Mouse (Mus musculus): Measurements from ENCODE around the gene Lasp1.

Lasp1 gene

DNA sequence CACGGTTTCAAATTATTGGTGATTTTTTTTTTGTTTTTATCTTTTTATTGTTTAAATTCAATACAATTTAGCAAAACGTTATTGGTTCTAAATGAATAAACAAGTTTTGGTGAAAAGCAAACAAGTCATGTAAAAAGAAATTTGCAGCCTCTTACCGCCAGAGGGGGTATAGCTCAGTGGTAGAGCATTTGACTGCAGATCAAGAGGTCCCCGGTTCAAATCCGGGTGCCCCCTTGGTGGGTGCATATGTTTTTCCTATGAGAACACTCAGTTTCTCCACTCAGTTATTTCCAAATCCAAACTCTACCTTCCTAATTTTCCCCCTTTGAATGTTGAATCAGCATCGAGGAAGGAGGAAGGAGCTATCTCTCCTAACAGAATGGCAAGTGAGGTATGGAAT lies 1.9 kb upstream of the Lasp1 start:
- no peak for DNase-seq (ENCODE audit: low read depth, low spot score)

DNA sequence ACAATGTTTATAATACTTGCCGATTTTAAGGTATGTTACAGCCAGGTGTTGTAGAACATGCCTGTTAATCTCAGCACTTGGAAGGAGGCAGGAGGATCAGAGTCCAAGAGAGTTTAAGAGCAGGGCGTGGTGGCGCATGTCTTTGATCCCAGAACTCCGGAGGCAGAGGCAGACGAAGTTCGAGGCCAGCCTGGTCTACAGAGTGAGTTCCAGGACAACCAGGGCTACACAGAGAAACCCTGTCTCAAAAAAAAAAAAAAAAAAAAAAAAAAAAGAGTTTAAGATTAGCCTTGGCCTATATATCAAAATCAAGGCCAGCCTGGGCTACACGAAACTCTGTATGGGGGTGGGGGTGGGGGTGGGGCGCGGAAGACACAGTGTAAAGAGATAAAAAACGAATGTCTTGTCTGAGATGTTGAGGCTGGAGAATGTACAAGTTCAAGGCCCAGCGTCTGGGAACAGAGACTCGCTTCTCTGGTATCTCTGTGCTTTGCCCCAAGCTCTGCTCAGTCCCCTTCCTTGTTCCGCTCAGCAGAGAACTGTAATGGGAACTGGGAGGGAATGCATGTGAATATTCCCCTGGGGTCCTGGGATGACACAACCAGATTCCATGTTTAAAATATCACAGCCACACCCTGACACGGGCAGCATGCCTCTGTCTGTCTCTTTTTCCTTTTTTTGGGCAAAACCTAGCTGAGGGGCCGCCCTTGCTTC lies 1.3 kb upstream of the Lasp1 start:
- DNase-seq (ENCODE audit: low read depth, low spot score), result no peak

GRCm38 (mm10) chr11:97798083-97798435 lies 741 bp upstream of the Lasp1 start:
- DNase-seq (ENCODE audit: low read depth, low spot score), result no peak

- DNase-seq (ENCODE audit: low read depth, low spot score), result peak; percentile 71
Measured at GRCm38 (mm10) chr11:97799146-97799993, 570 bp downstream of the Lasp1 start.

- DNase-seq (ENCODE audit: low read depth, low spot score), result no peak
Measured at GRCm38 (mm10) chr11:97799994-97800690, 1.3 kb downstream of the Lasp1 start.

DNA sequence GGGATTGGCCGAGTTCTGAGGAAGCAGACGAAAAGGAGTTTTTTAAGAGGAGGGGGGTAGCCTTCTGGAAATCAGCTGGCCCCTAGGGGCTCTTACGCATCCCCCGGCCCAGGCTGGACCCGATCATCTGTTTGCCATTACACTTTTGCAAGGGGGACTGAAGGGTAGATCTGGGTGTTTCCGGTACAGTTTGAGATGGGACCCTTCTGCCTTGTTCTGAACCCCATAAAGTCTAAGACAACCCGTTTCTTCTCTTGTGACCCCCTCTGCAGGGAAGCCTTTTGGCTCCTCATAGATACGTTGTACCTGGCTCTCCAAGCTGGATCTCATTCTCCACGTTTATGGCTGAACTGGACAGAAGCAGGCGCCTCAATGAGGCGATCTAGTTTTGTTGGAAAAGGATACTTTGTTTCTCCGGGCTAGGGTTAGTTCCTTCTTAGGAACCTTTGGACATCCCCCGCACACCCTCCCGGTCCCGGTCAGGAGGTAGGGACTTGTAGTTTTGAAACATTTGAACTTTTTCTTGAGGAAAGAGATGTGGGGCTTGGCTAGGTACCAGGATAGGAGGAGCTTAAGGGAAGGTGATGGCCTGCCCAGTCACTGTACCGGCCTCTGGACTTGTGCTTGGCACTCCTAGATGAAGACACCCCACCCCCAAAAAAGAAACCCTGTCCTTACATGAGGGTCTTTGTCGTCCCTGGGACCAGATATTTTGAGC lies 2.0 kb downstream of the Lasp1 start:
- no peak for DNase-seq (ENCODE audit: low read depth, low spot score)

DNA sequence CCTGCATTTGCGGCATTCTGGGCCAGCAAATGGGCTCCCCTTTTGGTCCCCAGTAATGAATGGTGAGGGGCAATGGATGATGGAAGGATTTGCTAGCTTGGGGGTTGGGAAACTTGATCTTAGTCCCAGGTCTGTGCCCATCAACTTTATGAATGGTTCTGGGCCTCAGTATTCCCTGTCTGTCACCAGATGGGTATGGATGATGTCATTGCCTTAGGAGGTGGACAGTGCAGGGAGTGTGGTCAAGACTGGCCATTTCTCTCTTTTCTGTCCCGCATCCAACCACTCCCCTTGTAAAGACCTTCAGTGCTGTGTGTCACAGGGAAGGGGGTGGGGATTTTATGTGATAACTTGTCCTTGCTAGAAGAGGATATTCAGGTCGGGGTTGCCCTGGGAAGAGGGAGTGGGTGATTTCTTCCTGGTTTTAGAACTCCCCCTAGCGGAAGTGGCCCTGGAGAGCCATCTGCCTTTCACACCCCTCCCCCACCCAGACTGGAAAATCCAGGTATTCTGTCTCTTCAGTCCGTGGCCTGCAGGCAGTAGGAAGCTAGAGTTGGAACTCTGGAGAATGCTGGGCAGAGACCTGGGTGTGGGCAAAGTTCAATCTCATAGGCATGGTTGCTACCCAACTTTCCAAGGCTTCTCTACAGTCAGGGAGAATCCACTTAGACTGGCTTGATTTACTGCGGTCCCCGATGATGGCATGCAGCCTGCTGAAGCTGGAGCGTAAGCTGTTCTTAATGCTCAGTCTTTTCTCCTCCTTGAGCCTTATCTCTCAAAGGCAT lies 2.8 kb downstream of the Lasp1 start:
- DNase-seq (ENCODE audit: low read depth, low spot score), result no peak

DNA sequence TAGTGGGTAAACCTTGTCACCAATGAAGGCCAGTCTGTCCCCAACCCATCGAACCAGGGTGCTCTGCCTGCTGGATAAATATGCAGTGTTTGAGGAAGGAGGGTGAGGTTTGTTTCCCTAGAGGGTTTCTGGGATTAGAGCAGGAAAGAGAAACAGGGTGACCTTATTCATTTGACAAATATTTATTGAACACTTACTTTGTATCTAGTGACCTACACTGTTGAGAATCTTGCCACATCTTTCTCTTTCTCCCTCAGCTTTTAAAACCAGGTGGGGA lies 3.3 kb downstream of the Lasp1 start:
- no peak for DNase-seq (ENCODE audit: low read depth, low spot score)

DNA sequence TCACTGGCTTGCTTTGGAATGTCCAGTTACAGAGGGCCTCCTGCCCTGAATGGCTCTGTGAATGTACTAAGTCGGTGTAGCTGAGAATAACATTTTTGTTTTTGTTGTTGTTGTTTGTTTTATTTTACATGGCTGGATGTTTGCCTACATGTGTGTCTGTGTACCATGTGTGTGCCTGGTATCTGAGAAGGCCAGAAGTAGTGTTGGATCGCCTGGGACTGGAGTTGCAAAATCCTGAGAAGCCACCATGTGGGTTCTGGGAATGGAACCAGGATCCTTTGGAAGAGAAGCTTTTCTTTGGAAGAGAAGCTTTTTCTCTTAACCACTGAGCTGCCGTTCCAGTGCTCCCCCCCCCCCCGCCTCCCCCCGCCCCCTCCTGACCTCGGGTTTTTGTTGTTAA lies 3.7 kb downstream of the Lasp1 start:
- DNase-seq (ENCODE audit: low read depth, low spot score), result no peak

DNA sequence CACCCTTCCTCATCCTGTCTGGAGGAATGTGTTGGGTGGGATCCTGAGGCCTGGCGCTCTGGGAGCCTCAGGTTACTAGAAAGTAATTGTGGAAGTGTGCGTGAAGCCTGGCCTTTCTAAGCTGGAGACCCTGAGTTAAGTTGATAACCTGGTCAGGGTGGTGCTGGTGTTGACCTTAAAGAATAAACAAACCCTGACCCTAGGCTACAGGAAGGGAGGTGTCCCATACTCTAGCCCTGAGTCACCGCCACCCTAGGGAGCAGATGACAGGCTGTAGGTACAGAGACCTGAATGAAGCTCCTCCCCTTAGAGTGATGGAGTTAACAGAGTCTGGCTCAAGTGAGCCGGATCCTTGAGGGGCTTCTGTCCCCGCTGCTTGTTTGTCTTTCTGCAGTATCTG lies 5.0 kb downstream of the Lasp1 start:
- no peak for DNase-seq (ENCODE audit: low read depth, low spot score)

- DNase-seq (ENCODE audit: low read depth, low spot score), result no peak
Measured at GRCm38 (mm10) chr11:97804841-97805661, 6.3 kb downstream of the Lasp1 start.

DNA sequence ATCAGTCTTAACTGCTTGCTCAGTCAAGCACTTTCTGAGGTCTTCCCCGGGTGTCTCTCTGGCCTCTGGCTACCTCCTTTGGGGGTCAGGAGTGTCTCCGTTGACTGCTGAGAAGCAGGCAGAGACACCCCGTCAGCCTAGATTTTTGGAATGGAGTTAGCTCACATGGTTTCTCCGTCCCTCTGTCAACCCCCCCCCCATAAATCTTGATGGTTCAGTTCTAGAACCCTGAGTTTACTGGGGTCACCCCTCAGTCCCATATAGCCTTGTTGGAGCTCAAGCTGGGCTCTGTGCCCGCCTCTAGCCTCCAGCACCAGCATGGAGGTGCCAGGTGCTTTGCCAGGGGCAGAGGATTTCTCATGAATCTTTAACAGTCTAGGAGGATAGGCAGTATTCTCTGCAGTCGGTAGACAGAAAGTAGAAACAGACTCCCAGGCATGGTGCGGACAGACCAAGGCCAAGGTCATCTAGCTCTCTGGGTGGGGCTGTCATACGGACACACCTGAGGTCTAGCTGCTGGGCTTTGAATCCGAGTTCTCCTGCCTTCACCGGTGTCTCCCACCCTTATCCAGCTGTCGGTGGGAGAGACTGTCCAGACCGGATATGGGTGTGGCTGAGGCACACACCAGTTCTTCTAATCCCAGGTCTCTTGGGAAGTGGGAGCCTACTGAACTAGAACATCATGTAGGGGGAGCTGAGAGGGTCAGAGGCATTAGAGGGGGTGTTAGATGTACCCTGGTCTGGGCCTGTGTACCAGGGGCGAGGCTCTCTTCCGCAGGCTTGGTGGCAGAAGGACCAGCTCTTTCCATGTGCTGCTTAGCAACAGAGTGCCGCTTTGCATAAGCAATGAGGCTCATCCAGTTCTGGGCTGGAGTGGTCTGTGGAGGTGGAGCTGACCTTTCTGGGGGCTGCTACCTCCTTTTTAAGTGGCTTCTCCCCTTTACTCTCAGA lies 7.1 kb downstream of the Lasp1 start:
- no peak for DNase-seq (ENCODE audit: low read depth, low spot score)

DNA sequence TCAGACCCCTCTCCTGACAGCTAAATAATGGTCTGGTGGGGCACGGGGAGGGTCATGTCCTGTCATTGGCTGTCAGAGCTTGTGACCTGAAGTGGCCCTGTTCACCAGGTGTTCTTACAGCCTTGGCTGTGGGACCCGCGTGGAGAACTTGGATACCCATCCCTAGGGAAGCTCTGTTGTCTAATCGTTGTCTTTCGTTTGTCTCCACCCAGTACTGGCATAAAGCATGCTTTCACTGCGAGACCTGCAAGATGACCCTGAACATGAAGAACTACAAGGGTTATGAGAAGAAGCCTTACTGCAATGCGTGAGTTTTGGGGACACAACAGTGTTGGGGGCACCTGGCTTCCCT lies 7.8 kb downstream of the Lasp1 start:
- DNase-seq (ENCODE audit: low read depth, low spot score), result no peak

DNA sequence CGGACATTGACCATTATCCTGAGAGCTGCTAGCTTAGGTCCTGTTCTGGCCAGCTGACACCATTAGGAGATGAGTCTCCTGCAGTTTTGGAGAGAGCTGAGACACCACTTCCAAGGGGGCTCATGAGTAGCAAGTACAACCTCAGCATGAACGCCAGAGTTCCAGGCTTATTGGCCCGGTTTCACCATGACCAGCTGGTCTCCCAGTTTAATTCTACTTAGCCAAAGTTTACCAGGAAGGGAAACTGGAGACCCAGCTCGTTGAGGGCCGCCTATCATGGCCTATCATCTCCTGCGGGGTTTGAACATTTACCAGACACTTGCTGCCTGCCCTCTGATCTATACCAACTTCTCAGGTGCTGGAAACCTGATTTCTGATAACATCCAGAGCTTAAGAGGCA lies 8.8 kb downstream of the Lasp1 start:
- no peak for DNase-seq (ENCODE audit: low read depth, low spot score)

DNA sequence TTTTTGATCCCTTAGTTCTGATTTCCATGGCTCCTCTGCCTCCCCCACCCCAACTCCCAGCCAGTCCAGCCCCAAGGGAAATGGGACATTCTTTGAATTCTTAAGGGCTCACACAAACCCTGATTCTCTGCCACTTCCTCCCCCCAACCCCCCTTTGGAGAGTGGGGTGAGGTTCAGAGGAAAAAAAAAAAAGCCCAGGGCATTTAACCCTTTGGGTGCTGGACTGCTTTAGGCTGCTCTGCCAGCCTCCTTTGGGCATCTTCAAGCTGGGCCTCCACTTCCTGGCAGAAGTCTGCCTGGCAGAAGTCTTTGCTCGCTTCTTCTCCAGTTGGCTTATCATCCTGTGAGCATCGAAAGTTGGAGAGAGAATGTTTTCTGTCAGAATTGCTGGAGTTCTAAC lies 9.3 kb downstream of the Lasp1 start:
- DNase-seq (ENCODE audit: low read depth, low spot score), result no peak

DNA sequence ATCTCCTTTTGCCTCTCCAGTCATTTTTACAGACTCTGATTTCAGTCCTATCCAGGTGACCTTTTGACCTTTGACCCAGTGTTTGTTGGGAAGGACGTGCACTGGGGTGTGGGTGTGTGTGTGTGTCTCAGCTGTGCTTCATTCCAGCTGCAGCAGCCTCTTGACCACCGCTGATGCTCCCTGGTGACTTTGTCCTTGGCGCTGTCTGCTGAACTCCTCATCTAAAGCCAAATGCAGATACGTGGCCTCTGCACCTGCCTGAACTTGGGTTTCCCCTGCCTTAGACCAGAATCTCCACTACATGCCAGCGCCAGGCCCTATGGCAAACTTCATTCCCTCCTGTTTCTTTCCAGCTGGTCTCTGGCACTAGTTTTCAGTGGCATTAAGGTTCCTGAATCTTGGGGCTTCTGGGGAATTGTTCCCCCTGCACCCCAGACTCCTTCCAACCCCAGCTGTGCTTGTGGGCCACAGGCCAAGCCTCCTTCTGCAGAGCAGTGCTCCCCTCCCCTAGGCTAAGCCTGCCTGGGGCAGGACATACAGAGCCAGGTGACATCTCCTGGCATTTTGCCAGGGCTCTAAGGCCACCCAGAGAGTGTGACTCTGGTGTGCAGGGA lies 9.9 kb downstream of the Lasp1 start:
- DNase-seq (ENCODE audit: low read depth, low spot score), result no peak

DNA sequence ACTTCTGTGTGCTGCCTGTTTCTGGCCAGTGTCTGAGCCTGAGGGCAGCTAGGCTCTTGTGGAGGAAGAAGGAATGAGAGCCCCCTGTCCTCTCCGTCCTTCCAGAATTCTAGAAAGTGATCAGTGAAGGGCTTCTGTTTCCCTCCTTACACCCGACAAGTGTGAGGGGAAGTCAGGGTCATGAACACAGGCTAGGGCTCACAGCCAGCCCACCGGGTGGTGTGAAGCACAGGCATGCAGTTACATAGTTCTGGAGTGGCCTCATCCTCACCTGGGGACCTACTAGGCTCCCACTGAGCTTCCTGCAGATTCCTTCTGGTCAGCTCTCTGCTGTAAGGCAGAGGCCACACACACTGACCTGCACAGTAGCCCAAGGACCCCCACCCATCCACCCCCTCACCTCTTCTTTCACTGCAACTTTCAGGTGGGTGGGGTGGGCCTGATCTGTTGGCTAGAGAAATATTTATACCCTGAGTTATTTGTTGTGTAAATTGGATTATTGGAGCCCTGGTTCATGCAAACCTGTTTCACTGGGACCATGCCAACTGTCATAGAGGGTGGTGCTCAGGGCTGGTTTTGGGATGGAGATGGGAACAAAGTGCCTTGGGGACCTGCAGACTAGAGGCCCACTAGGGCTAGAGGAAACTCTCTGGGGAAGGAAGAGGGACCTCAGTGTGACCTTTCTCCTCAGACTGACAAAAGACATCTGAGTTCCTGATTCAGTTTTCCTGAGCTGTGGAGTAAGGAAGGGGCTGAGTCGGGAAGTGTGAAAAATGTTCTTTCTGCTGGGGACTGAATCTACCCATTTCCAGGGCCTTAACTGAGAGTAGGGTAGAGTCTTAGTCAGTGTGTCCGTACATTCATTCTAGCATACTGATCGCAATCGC lies 10.7 kb downstream of the Lasp1 start:
- no peak for DNase-seq (ENCODE audit: low read depth, low spot score)

DNA sequence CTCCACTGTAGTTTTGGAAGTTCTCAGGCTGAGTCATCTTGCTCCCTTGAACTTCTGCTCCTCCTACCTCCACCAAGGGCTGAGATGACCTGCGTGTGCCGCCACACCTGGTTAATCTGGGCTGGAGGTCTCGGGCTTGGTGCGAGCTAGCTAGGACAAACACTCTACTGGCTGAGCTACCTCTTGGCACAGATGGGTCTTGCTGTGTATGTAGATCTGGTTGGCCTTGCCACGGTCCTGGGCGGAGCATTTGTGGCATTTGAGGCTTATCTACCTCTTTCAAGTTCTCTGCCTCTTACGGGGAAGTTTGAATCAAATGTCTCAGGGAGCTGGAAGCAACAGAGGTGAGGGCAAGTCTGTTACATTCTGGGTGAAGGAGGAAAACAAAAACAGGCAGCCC lies 11.6 kb downstream of the Lasp1 start:
- no peak for DNase-seq (ENCODE audit: low read depth, low spot score)

All from telencephalon, adult 2 months (tissue).